Mouse (Mus musculus) monocyte, adult 5-6 weeks (primary cell): ENCODE data around the gene Uvrag. TPM values are rescaled to one million over a fixed set of nuclear protein-coding genes. Genes with fewer than 3 reads are reported as not detected.

ENCODE experiments used
- ATAC-seq: fragments of 153-309, 156-312 bp; replicated peaks from 2 replicates; pipeline ENCODE4 v1.8.0; 2017; ENCODE audit warnings: mild to moderate bottlenecking; ENCODE audit not compliant: low TSS enrichment, insufficient number of reproducible peaks, severe bottlenecking, poor library complexity, low FRiP score
- total RNA-seq: library from RNA; stranded (forward); fragments of 200-1000, 200-491, 200-594 nt; gene quantifications from 3 replicates; pipeline ENCODE4 v1.2.3, GENCODE M21; 2017

Gene Uvrag
- total RNA-seq, 1 experiment from 2014 or later = 92.1 TPM

GRCm38 (mm10) chr7:99114006-99114726, 26.8 kb downstream of the Uvrag start:
- no peak for ATAC-seq

DNA sequence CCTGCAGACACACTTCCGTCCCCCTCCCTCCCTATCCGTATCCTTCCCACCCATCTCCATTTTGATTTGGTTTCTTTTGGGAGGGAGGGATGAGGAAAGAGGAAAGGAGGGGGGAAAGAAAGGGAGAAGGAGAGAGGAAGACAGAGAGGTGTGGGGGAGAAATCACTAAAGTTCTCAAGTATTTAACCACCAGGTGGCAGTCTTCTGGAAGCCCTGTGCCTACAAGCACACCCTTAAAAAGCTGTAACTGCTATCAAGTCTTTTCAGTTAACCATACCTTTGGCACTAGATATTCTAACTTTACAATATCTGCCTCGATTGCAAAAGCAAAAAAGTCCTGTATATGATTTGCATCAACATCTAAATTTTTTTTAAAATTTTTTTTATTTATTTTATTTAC, 33.4 kb downstream of the Uvrag start:
- ATAC-seq = 0 out of 2 replicates have a peak, but pooled peaks have one; percentile 33

GRCm38 (mm10) chr7:99106714-99107270, 34.1 kb downstream of the Uvrag start:
- peak; percentile 37; the same call in 1 of the 2 replicates for ATAC-seq

DNA sequence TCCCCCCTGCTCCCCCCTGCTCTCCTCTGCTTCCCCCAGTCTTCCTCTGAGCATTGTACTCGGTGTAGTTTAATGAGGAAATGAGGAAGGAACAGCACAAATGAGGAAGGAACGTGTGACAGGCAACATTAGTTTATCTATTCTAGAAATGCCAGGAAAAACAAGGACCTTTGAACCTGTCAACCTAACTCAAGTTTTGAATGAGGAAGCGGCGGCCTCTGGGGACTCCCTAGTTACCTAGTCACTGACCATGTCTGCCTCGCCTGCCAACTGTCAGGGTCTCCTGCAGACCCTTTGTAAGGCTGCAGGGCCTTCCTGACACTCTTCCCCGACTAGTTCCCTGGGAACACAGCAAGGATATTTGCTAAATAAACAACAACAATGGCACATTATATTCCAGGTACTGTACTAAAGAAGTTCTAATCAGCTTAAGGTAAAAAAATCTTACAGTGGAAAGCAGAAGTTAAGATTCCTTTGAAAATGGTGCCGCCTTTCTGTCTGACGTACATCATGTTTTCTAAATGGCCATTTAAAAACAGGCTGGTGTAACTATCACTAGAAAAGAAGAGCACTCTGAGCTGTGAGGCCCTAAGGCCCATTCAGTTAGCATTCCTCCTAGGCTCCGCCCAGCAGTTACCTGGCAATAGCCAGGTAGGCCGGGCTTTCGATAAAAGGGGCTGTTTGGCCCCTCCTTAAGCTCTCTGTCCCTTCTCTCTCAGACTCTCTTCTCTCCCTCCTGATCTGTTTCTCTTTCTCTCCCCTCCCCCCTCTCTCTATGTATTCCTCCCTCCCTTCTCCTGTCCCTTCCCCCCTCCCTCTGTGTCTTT, 39.0 kb downstream of the Uvrag start:
- ATAC-seq = peak; percentile 60

DNA sequence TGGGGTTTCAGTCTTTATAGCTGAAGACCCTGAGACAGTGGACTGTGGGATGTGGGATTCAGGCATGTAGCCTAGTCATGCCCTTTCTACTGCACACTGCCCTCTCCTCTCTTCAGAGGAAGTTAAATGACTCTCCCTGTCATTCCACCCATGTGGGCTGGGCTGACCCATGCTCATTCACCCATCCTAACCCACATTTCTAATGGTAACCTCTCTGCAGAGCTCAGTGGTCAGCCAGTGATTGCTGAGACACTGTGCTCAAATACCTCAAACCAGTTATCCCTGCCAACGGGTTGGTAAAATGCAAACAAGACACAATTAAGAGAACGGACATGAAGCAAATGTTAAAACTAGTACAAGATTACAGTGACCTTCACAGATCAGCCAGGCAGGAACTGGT, 39.9 kb downstream of the Uvrag start:
- ATAC-seq = peak; percentile 20; the same call in 1 of the 2 replicates

DNA sequence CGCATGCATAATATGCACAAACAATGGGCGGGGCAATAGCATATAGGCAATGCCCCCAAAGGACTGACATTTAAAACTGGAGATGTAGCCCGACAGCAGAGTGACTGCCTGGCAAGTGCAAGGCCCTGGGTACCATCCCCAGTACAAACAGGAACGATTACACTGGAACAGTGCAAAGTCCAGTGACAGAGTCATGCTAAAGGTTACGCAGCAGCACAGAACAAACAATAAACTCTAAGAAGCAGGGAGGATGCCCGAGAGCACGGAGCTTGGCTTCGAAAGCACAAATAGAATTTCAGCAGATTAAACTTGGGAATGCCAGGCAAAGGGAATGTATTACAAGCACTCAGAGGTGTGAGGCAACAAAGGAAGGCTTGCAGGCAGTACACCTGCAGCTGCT, 40.4 kb downstream of the Uvrag start:
- no peak for ATAC-seq

DNA sequence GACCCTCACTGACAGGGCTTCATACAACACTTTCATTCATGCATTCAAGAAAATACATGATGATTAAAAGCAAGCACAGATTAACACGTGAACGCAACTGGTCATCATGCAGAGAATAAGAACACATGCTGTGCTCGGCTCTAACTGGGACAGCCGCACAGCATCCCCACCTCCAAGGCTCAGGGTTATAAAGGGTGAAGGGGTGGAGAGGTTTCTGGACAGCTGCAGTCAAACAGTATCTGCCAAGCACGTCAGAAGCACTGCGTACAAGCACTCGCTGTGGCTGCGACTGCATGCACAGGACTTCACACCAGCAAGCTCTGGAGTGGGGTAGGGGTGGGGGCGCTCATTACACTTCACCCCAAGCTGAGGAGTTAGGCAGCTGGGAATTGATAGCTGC, 40.9 kb downstream of the Uvrag start:
- ATAC-seq = no peak

DNA sequence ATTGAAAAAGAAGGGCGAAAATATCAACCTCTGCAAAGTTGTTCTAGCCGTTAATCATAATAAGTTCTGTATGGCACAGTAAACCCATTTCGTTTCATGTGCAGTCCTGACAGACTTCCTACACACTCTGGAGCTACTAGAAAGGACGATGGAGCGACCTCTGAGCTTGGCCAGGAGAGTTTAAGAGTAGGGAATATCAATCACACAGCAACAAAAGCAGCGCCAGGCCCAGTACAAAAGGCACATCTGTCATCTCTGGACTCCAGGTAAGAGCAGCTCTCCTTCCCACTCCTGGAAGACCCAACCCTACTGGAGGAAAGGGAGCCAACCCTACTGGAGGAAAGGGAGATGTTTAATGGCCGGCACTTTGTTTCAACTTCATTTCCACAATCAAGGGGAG, 43.2 kb downstream of the Uvrag start:
- ATAC-seq = no peak

- no peak for ATAC-seq
Measured at GRCm38 (mm10) chr7:99097128-99097527, 43.8 kb downstream of the Uvrag start.

- ATAC-seq = no peak
Measured at GRCm38 (mm10) chr7:99095191-99095590, 45.8 kb downstream of the Uvrag start.

DNA sequence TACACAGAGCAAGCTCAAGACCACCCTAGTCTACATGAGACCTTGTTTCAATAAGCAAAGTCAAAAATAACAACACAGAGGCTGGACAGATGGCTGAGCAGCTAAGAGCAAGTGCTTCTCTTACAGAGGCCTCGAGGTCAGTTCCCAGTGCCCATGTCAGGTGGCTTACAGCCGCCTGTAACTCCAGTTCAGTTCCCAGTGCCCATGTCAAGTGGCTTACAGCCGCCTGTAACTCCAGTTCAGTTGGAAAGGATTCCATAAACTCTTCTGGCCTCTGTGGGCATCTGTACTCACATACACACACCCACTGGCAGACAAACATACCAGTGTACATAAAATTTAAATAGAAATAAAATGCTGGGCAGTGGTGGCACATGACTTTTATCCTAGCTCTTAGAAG, 46.6 kb downstream of the Uvrag start:
- no peak for ATAC-seq

- no peak for ATAC-seq
Measured at GRCm38 (mm10) chr7:99091915-99092645, 48.9 kb downstream of the Uvrag start.

DNA sequence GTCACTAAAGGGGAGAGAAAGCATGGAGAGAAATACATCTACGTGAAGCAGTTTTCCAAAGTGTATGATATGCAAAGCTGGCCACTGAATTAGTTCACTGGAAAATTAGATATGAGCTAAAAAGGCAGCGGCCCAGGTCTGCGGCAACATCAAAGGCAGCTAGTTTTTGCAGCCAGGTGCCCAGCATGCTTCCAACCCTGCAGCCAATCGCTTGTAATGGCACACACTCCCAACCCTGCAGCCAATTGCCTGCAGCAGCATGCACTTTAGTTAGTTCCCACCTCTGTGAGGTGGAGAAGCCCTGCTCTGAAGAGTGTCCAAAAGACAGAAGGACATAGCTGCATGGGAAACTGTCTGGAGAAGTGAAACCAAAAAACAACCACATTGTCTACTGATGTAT, 51.2 kb downstream of the Uvrag start:
- no peak for ATAC-seq

DNA sequence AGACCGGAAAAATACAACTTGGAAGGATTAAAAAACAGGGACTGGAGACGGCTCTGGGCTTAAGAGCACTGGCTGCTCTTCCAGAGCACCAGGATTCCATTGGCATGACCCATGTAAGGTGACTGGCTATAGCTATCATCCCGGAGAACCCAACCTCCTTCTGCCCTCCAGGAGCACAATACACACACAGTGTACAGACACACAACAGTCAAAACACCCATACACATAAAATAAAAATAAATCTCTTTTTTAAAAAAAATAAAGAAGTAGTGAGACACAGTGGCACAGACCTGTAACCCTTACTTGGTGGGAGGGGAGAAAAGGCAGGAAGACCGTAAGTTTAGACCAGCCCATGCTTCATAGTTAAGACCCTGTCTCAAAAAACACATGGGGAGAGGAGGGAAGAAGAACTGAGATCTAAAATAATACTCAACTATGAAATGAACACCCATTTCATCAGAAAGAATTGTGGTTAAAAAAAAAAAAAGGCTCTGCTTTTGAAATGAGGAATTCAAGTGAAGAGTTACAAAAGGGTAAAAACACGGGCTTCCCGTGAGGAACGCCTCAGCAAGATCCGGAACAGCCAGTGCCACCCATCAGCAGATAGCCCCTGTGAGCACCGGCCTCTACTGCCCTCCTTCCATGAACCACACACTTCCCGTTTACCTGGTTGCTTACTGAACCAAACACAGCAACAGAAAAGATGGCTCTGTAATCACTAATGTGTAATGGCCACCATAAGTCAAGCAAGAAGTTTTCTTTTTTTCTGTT, 52.2 kb downstream of the Uvrag start:
- 0 out of 2 replicates have a peak, but pooled peaks have one; percentile 25 for ATAC-seq

DNA sequence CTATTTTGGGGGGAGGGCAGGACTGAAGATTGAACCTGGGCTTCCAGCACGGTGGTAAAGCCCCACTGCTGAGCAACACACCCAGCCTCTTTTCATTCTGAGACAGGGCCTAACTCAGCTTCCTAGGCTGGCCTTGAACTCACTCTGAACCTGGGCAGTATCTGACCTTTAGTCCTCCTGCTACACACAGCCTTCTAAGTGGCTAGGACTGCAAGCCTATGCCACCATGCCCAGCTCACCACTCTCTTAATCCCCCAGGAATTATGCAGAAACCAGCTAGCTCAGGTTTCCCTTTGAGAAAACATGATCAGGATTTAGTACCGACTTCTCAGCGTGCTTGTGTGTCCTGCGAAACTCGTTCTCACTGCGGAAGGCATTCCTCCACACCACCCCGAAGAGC, 53.4 kb downstream of the Uvrag start:
- no peak for ATAC-seq

DNA sequence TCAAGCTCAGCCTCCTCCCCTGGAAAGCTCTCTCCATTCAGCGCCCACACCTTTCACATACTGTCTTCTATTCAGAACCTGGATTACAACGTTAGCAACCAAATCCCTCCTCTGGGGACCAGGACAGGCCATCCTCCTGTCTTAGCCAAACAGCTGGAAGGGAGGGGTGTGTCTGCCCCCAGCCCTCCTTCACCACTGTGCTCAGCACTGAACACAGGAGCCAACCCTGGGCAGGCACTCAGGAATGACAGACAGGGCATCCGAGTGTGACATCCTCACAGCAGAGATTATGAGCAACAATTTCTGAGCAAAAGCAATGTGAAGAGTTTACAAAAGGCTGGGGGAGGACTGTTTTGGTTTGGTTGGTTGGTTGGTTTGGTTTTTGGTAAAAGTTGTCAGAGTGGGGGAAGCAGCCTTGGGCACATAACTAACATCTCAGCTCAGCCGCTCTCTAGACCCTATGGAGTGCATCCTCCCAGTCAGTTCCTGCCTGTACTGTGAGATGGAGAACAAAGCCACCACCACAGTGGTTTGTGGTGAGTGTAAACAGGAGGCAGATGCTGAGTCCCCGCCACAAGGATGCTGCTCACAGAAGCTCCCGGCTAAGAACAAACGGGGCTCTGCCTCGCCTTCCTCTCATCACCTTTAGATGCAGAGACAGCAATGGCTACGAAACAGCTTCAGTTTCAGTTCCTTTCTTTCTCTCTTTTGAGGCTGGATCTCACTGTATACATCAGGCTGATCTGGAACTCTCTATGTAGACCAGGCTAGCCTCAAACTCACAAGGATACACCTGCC, 54.1 kb downstream of the Uvrag start:
- ATAC-seq = peak; percentile 48

DNA sequence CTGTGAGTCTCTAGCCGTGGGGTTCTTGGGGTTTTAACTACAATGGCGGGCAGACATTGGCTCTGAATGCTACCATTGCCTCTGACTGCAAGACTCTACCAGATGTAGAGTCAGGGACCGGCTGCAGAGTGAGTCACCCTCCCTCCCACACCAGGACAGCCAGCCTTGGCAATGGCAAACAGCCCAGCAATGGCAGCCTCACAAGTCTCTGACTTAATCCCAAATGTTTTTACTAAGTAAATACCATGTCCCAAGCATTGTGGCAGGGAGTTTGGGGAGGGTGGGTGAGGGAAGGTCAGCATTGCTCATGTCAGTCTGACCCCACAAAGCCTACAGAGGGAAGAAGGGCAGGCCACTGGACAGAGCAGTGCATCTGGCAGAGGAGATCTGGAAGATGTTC, 55.7 kb downstream of the Uvrag start:
- no peak for ATAC-seq

DNA sequence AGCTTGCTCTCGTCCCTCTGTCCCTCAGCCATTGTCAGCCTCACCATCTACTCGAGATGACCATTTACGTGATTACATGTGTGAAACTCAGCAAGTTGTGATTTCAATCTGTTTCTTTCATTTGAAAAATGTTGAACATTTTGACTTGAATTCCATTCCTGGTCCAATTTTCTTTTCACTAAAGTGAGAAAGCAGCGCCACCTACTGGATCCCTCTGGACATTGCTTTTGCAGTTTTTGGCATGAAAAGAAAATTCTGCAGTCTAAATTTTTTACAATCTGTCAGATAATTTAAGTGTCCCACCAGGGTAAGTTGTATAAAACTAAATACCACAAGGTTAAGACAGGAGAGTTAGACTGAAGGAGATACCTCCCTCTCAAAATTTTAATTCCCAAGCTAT, 61.4 kb downstream of the Uvrag start:
- no peak for ATAC-seq
